Mouse (Mus musculus) cerebellum, adult 2 months (tissue): ENCODE measurements around the gene Acbd6. TPM values are rescaled to one million over a fixed set of nuclear protein-coding genes. Genes with fewer than 3 reads are reported as not detected.

Experiments used
- DNase-seq, 2 experiments: peaks; one replicate each; pipeline ENCODE4 v3.0.0; 2021
- H3K27ac ChIP-seq: fragments of 200-500 bp; 2 replicates; pipeline ENCODE4 v1.5.1; 2012; ENCODE audit warnings: low read length, control low read depth, inconsistent platforms; ENCODE audit not compliant: insufficient read depth
- H3K27me3 ChIP-seq: fragments of 200-500 bp; 2 replicates; pipeline ENCODE4 v1.6.1; 2012; ENCODE audit warnings: inconsistent platforms, mild to moderate bottlenecking, low read length, moderate library complexity; ENCODE audit not compliant: control insufficient read depth, insufficient read depth
- H3K4me1 ChIP-seq: fragments of 200-500 bp; 2 replicates; pipeline ENCODE4 v1.6.1; 2011; ENCODE audit warnings: low read length; ENCODE audit not compliant: control insufficient read depth, insufficient read depth
- H3K4me3 ChIP-seq: fragments of 200-500 bp; replicated peaks from 2 replicates; pipeline ENCODE3; 2011; ENCODE audit warnings: mild to moderate bottlenecking, low read depth, low read length, control low read depth; ENCODE audit not compliant: insufficient read depth
- CTCF ChIP-seq: fragments of 200-500 bp; IDR thresholded peaks from 2 replicates; pipeline ENCODE4 v1.5.1; 2011; ENCODE audit warnings: low read depth, mild to moderate bottlenecking, control low read depth, low read length, moderate library complexity, borderline replicate concordance; ENCODE audit not compliant: insufficient read depth
- POLR2A ChIP-seq: fragments of 200-500 bp; IDR thresholded peaks from 2 replicates; pipeline ENCODE4 v1.6.1; 2011; ENCODE audit warnings: low read length, control low read depth, borderline replicate concordance; ENCODE audit not compliant: insufficient read depth
- WGBS: fragments of 180-500 bp; shearing (Covaris S2); methylation state at CpG from one replicate; pipeline ENCODE4 v1.1.7; 2018; 5-methylcytosine and 5-hydroxymethylcytosine counted together
- polyA plus RNA-seq: library from polyadenylated mRNA; depleted of rRNA; stranded (reverse); fragments of >200 nt; gene quantifications from 2 replicates; pipeline ENCODE4 v1.2.3, GENCODE M21; 2012

Acbd6 gene
- polyA plus RNA-seq, 1 experiment, result 85.0 TPM

DNA sequence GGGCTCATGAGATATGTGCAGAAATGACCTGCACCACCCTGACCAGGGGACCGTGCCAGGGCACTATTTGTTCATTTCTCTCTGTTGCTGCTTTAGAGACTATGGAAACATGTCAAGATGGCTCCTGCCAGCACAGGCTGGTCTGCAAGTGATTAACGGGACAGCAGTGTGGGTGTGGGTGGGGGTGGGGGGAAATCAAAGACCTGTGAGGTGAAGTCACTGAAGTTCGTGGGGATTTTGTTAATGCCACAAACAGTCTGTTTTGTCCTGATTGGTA, 24.3 kb upstream of the Acbd6 start:
- no peak overlapping the region for H3K4me3 ChIP-seq
- DNase-seq, result no peak
- peaks cover 10% of the 10 kb centered on the region for H3K4me1 ChIP-seq
- no peak overlapping the region for H3K27ac ChIP-seq
- WGBS, result 85% methylated on average over 3 of the region's 3 CpGs
- TF ChIP-seq POLR2A (no peak), CTCF (no peak)
- H3K27me3 ChIP-seq, result no peaks in the 10 kb centered on the region; the same call in 1 of the 2 replicates

DNA sequence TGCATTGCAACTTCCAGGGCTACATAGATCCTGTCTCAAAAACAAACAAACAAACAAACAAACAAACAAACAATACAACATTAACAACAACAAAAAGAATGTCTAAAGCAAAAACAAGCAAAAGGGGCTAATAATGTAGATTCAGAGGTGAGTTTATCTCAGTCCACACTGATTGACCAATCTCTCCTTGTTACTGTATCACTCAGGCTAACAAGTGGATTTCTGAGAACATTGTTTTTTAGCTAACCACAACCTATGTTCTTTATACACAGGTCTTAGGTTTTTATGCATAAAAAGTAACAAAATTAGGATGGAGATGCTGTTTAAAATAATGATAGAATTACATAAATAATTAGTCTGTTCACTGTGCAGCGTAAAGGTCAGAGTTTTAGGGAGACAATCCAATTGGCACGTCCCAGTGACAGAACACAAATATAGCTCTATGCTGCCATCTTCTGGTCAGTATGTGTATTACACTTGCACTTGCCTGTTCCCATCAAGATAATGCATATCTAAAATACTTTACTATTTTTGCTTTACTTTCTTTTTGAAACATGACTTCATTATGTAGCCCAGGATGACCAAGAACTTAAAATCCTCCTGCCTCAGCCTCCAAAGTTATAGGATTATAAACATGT, 20.8 kb upstream of the Acbd6 start:
- no peak for TF ChIP-seq POLR2A
- TF ChIP-seq CTCF, result peak; percentile 69; the same call in 1 of the 2 replicates
- 3% methylated on average over 2 of the region's 2 CpGs for WGBS
- Histone ChIP-seq H3K27me3 (no peaks in the 10 kb centered on the region), H3K4me3 (no peak overlapping the region), H3K27ac (no peak overlapping the region), H3K4me1 (no peaks in the 10 kb centered on the region)
- peak in 1 of 2 experiments; percentile 55 for DNase-seq

DNA sequence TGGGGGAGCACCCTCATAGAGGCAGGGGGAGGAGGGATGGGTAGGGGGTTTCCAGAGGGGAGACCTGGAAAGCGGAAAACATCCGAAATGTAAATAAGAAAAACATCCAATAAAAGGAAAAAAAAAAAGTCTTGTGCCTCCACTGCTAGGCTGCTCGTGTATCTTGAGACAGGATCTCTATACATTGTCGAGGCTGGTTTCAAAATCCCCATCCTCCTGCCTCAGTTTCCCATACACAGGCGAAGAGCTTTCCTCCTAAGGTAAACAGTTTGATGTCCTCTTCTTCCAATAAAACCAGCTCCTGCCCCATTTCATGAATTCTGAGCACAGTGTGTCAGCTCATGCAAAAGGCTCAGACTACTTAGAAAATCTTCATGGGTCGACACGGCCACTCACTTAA, 19.9 kb upstream of the Acbd6 start:
- 72% methylated on average over 7 of the region's 7 CpGs for WGBS
- Histone ChIP-seq H3K4me1 (no peaks in the 10 kb centered on the region), H3K27ac (no peak overlapping the region), H3K27me3 (no peaks in the 10 kb centered on the region), H3K4me3 (no peak overlapping the region)
- DNase-seq, result no peak
- TF ChIP-seq CTCF, result no peak
- no peak for TF ChIP-seq POLR2A

DNA sequence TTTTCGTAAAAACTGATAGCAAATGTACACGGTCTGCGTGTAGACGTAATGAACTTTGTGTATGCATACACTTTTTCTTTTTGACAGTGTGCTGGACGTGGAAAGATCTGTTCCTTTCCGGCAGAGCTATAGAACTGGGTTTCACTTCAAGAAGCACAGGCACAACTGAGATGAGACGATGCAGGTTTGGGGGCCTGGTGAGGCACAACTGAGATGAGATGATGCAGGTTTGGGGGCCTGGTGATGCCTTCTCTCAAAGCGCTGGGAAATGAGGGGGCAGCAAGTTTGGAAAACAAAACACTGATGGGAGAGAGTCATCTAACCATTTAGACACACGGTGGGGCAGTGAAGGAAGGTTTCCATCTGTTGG, 293 bp upstream of the Acbd6 start:
- peaks cover 4% of the 10 kb centered on the region; the same call in 1 of the 2 replicates for H3K4me1 ChIP-seq
- no peak for TF ChIP-seq CTCF
- no peak for TF ChIP-seq POLR2A
- H3K27ac ChIP-seq, result peak overlapping the region; percentile 31; the same call in 1 of the 2 replicates
- no peak for DNase-seq
- peak overlapping the region; percentile 73 for H3K4me3 ChIP-seq
- H3K27me3 ChIP-seq, result no peaks in the 10 kb centered on the region
- WGBS, result 53% methylated on average over 9 of the region's 9 CpGs

DNA sequence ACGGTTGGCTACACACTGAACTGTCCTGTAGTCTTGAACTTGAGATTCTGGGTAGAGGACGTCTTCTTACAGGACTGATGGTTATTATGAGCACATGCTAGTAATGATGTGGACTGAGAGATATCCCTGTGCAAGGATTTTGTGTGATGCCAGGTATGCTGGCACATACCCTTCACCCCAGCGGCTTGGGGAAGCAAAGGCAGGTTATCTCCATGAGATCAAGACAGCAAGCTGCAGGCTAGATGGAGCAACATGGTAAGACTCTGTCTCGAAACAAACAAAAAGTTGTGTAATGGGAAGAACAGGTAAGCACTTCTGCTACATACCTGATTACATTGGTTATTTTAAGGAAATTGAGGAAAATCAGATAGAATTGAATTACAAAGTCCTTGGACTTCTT, 2.1 kb downstream of the Acbd6 start:
- no peak for TF ChIP-seq CTCF
- TF ChIP-seq POLR2A, result no peak
- H3K27ac ChIP-seq, result no peak overlapping the region
- WGBS, result 66% methylated on average over 4 of the region's 4 CpGs
- no peak for DNase-seq
- peaks cover 4% of the 10 kb centered on the region; the same call in 1 of the 2 replicates for H3K4me1 ChIP-seq
- no peaks in the 10 kb centered on the region for H3K27me3 ChIP-seq
- no peak overlapping the region for H3K4me3 ChIP-seq

DNA sequence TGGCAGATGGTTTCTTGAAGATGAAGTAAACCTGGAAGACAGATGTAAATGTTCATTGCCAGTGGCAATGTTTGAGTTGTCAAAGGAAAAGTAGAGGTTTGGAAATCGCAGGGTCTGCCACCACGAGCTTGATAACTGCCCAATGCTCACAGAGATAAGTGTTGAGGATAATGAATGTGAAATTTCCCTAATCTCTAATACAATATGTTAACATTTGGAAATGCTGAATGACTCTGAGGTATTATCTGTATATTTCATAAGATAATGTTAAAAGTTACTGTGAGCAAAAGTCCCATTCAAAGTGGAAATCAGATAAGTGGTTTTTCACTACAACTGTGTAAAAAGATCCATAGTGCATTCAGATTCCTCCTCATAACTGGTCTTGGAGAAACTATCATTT, 2.8 kb downstream of the Acbd6 start:
- no peak for DNase-seq
- TF ChIP-seq CTCF (no peak), POLR2A (no peak)
- no peak overlapping the region for H3K27ac ChIP-seq
- peaks cover 4% of the 10 kb centered on the region; the same call in 1 of the 2 replicates for H3K4me1 ChIP-seq
- H3K27me3 ChIP-seq, result no peaks in the 10 kb centered on the region
- 82% methylated on average over 2 of the region's 2 CpGs for WGBS
- no peak overlapping the region for H3K4me3 ChIP-seq

DNA sequence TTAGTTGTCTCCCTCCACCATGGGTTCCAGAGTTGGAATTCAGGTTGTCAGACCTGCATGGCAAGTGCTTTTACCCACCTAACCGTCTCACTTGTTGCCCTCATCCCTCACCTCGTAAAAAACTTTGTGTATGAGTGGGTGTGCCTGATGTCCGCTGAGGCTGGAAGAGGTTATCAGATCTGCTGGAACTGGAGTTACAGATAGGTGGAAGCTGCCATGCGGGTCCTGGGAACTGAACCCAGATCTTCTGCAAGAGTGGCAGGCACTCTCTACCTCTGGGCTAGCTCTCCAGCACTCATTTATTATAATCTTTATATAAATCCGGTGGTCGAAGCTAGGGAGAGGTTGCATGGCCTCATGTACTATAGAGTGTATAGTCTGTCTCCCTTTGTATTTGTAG, 4.3 kb downstream of the Acbd6 start:
- H3K27me3 ChIP-seq, result no peaks in the 10 kb centered on the region
- WGBS, result 81% methylated on average over 6 of the region's 6 CpGs
- no peak for DNase-seq
- peaks cover 4% of the 10 kb centered on the region; the same call in 1 of the 2 replicates for H3K4me1 ChIP-seq
- TF ChIP-seq CTCF (no peak), POLR2A (no peak)
- H3K4me3 ChIP-seq, result no peak overlapping the region
- H3K27ac ChIP-seq, result no peak overlapping the region

DNA sequence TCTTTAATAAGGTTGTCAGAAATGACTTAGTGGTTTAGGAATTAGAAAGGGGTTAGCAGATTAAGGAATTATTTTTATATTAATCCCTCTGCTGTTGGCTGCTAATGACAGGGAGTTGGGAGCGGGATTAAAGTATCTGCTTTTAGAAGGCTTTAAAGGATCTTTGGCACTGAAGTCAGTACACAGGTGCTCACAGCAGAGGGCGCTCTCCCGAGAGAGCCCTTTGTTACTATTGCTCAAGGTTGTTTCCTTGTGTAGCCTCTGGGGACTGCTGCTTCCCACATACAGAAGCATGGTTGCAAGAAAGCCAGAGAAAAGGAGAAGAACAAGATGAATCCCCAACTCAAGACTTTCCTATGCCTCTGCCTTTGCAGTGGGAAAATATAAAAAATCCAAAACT, 6.8 kb downstream of the Acbd6 start:
- Histone ChIP-seq H3K4me1 (peaks cover 4% of the 10 kb centered on the region; the same call in 1 of the 2 replicates), H3K27ac (no peak overlapping the region), H3K27me3 (no peaks in the 10 kb centered on the region), H3K4me3 (no peak overlapping the region)
- 19% methylated on average over 3 of the region's 3 CpGs for WGBS
- DNase-seq, result no peak
- peak; percentile 55; the same call in 1 of the 2 replicates for TF ChIP-seq CTCF
- TF ChIP-seq POLR2A, result no peak
